Comparison of ENCODE assay signal across 31 mouse cellular contexts in genomic region chr6:55159256-55159655, GRCm38 (mm10). TPM values are rescaled to one million over a fixed set of nuclear protein-coding genes. Genes with fewer than 3 reads are reported as not detected.
DNase-seq lines count a peak whose midpoint lies in the region; ATAC-seq and TF ChIP-seq lines count a peak whose summit lies in the region.
"Had no signal": no experiment of that assay in that cellular context is flagged by ENCODE, and none has a peak within 500 bp of the region (broad histone marks: within the 10 kb centered on the region; RNA-seq: fewer than 3 reads in every experiment).

No protein-coding gene starts in this region.

- H3K9me3 ChIP-seq in midbrain, embryonic 15.5 days, result no peaks in the 10 kb centered on the region
- H3K9me3 ChIP-seq in midbrain, embryonic 11.5 days (ENCODE audit: control insufficient read depth, low read length), result no peaks in the 10 kb centered on the region
- no peaks in the 10 kb centered on the region for H3K9me3 ChIP-seq in midbrain, postnatal 0 days (ENCODE audit: low read length)
- H3K9me3 ChIP-seq: forebrain, embryonic 10.5 days; forebrain, embryonic 13.5 days; G1E; hindbrain, embryonic 12.5 days had no signal

- no peaks in the 10 kb centered on the region for H3K27me3 ChIP-seq in midbrain, embryonic 15.5 days (replicated peaks)
- H3K27me3 ChIP-seq in midbrain, embryonic 11.5 days (ENCODE audit: control insufficient read depth, insufficient read depth, low read length), result no peaks in the 10 kb centered on the region
- no peaks in the 10 kb centered on the region for H3K27me3 ChIP-seq in midbrain, postnatal 0 days (ENCODE audit: insufficient read depth, low read length)
- H3K27me3 ChIP-seq: forebrain, embryonic 13.5 days; Patski had no signal

- DNase-seq in left cerebral cortex, postnatal 4 days, result peak; percentile 22
- DNase-seq in left cerebral cortex, adult 11 months (ENCODE audit: low spot score), result no peak
- DNase-seq in midbrain, embryonic 11.5 days (ENCODE audit: low spot score, missing footprints), result no peak
- peak; percentile 84 for DNase-seq in R1 (ENCODE audit: low read depth, low spot score)
- DNase-seq in midbrain, postnatal 0 days (ENCODE audit: low spot score), result peak; percentile 15
- DNase-seq in kidney, postnatal 4 days, result no peak
- no peak for DNase-seq in layer of hippocampus, adult 8-10 months (ENCODE audit: low spot score in 2 of 2)
- DNase-seq: adrenal gland, adult 8-10 months; adrenal gland, postnatal 25 days; B cell, adult 2 months; cerebellum, adult 18-20 months; cerebellum, adult 9-10 months; gastrocnemius, adult 2 months; gastrocnemius, postnatal 14 days; heart, adult 11 months had no signal

- intact Hi-C loops in left cerebral cortex, postnatal 4 days (cut with DNase I), result no loop called here

- H3K9ac ChIP-seq in midbrain, embryonic 15.5 days, result no peak overlapping the region
- no peak overlapping the region for H3K9ac ChIP-seq in midbrain, embryonic 11.5 days (ENCODE audit: low read length)
- no peak overlapping the region for H3K9ac ChIP-seq in midbrain, postnatal 0 days (replicated peaks; ENCODE audit: low read length, poor library complexity, severe bottlenecking)
- H3K9ac ChIP-seq: forebrain, embryonic 13.5 days; hindbrain, embryonic 12.5 days had no signal

- H3K4me3 ChIP-seq in midbrain, embryonic 15.5 days, result no peak overlapping the region
- H3K4me3 ChIP-seq in midbrain, embryonic 11.5 days (ENCODE audit: low read depth, low read length), result no peak overlapping the region
- H3K4me3 ChIP-seq in midbrain, postnatal 0 days (ENCODE audit: low read depth, low read length), result no peak overlapping the region
- H3K4me3 ChIP-seq: forebrain, embryonic 10.5 days; forebrain, embryonic 13.5 days; gastrocnemius, adult 2 months; hindbrain, embryonic 12.5 days had no signal

- no peak for TF ChIP-seq CTCF in midbrain, postnatal 0 days (IDR thresholded peaks at IDR 0.05)

- WGBS in midbrain, embryonic 15.5 days, result 60% methylated on average over 1 of the region's 1 CpGs
- WGBS in midbrain, embryonic 11.5 days, result 45% methylated on average over 1 of the region's 1 CpGs
- 64% methylated on average over 1 of the region's 1 CpGs for WGBS in midbrain, postnatal 0 days

- ATAC-seq in midbrain, embryonic 15.5 days (replicated peaks), result peak; percentile 60; the same call in 1 of the 2 replicates
- ATAC-seq in midbrain, embryonic 11.5 days (ENCODE audit: low FRiP score), result no peak
- ATAC-seq in midbrain, postnatal 0 days (ENCODE audit: low FRiP score), result no peak
- ATAC-seq: activated CD4-positive, CD25-positive, alpha-beta regulatory T cell, adult 4 months; forebrain, embryonic 13.5 days; forebrain, embryonic 16.5 days; hindbrain, embryonic 16.5 days; inflammation-experienced regulatory T-cells, adult 6 months; Patski had no signal

- no peaks in the 10 kb centered on the region for H3K36me3 ChIP-seq in midbrain, embryonic 15.5 days (replicated peaks)
- no peaks in the 10 kb centered on the region for H3K36me3 ChIP-seq in midbrain, embryonic 11.5 days (ENCODE audit: control insufficient read depth, insufficient read depth, low read length)
- H3K36me3 ChIP-seq in midbrain, postnatal 0 days (ENCODE audit: insufficient read depth, low read length), result no peaks in the 10 kb centered on the region
- H3K36me3 ChIP-seq: forebrain, embryonic 10.5 days; G1E; hindbrain, embryonic 12.5 days had no signal

- H3K4me1 ChIP-seq in midbrain, embryonic 15.5 days, result no peaks in the 10 kb centered on the region
- H3K4me1 ChIP-seq in midbrain, embryonic 11.5 days (ENCODE audit: control insufficient read depth, insufficient read depth, low read length), result no peaks in the 10 kb centered on the region
- no peaks in the 10 kb centered on the region for H3K4me1 ChIP-seq in midbrain, postnatal 0 days (ENCODE audit: insufficient read depth, low read length)
- H3K4me1 ChIP-seq: forebrain, embryonic 10.5 days; hindbrain, embryonic 12.5 days had no signal

- no peak overlapping the region for H3K27ac ChIP-seq in midbrain, embryonic 15.5 days
- H3K27ac ChIP-seq in midbrain, embryonic 11.5 days (ENCODE audit: low read depth, low read length), result no peak overlapping the region
- 0 out of 2 replicates have a peak overlapping the region, but pooled peaks have one; percentile 18 for H3K27ac ChIP-seq in midbrain, postnatal 0 days (ENCODE audit: low read depth, low read length)
- H3K27ac ChIP-seq: forebrain, embryonic 10.5 days; forebrain, embryonic 13.5 days; gastrocnemius, adult 2 months; hindbrain, embryonic 12.5 days had no signal

- H3K4me2 ChIP-seq in midbrain, embryonic 15.5 days, result no peak overlapping the region
- H3K4me2 ChIP-seq in midbrain, embryonic 11.5 days, result no peak overlapping the region
- H3K4me2 ChIP-seq in midbrain, postnatal 0 days (ENCODE audit: low read depth, low read length, poor library complexity, severe bottlenecking), result no peak overlapping the region
- H3K4me2 ChIP-seq: forebrain, embryonic 13.5 days; heart, embryonic 11.5 days; hindbrain, embryonic 12.5 days had no signal

RNA-seq across cellular contexts. Expression of gene Inmt, which starts 15.6 kb away (rescaled TPM):
- not detected for total RNA-seq in left cerebral cortex, postnatal 4 days (2021)
- not detected in 2 replicates for polyA plus RNA-seq in midbrain, embryonic 15.5 days (2015; fragmentation: Nextera tagmentation; extraction: Ambion mirVana)
- polyA plus RNA-seq in midbrain, embryonic 11.5 days (2014; fragmentation: Nextera tagmentation; extraction: Ambion mirVana), result 0.16 and 0.40 TPM in 2 replicates
- not detected in 2 replicates for total RNA-seq in midbrain, postnatal 0 days (2014; rRNA removed)
- not detected in 2 replicates for polyA plus RNA-seq in midbrain, postnatal 0 days (2015; fragmentation: Nextera tagmentation; extraction: Ambion mirVana)
- 1 to 10 TPM; 1.2 to 6.0 (median 3.1) TPM for total RNA-seq in layer of hippocampus, adult 8-10 months (2022)
- total RNA-seq: CH12.LX; G1E; gastrocnemius, postnatal 4 days; hematopoietic stem cell, adult 5-6 weeks had no signal
- polyA plus RNA-seq: activated CD4-positive, CD25-positive, alpha-beta regulatory T cell, adult 4 months; forebrain, embryonic 13.5 days; forebrain, embryonic 16.5 days; G1E; heart, embryonic 11.5 days; heart, postnatal 0 days; hindbrain, embryonic 12.5 days; hindbrain, embryonic 16.5 days; inflammation-experienced regulatory T-cells, adult 6 months had no signal

RNA-seq across cellular contexts. Expression of gene Crhr2, which starts 26.4 kb away (rescaled TPM):
- total RNA-seq in left cerebral cortex, postnatal 4 days (2021), result 1 to 10 TPM; 1.3 to 1.7 TPM
- 1.3 and 2.2 TPM in 2 replicates for polyA plus RNA-seq in midbrain, embryonic 15.5 days (2015; fragmentation: Nextera tagmentation; extraction: Ambion mirVana)
- polyA plus RNA-seq in midbrain, embryonic 11.5 days (2014; fragmentation: Nextera tagmentation; extraction: Ambion mirVana), result 0.22 and 0.50 TPM in 2 replicates
- 1.8 and 3.0 TPM in 2 replicates for total RNA-seq in midbrain, postnatal 0 days (2014; rRNA removed)
- polyA plus RNA-seq in midbrain, postnatal 0 days (2015; fragmentation: Nextera tagmentation; extraction: Ambion mirVana), result 2.0 TPM in 2 replicates
- total RNA-seq in layer of hippocampus, adult 8-10 months (2022), result 1 to 10 TPM; 4.0 to 5.9 (median 5.3) TPM
- total RNA-seq: adrenal gland, postnatal 25 days; CH12.LX; hematopoietic stem cell, adult 5-6 weeks had no signal
- polyA plus RNA-seq: activated CD4-positive, CD25-positive, alpha-beta regulatory T cell, adult 4 months; embryonic facial prominence, embryonic 11.5 days; G1E; inflammation-experienced regulatory T-cells, adult 6 months; Patski had no signal

RNA-seq across cellular contexts. Expression of gene Mindy4, which starts 43.9 kb away (rescaled TPM):
- total RNA-seq in left cerebral cortex, postnatal 4 days (2021), result 10 to 100 TPM; 13.4 to 14.6 TPM
- 11.4 and 13.9 TPM in 2 replicates for polyA plus RNA-seq in midbrain, embryonic 15.5 days (2015; fragmentation: Nextera tagmentation; extraction: Ambion mirVana)
- polyA plus RNA-seq in midbrain, embryonic 11.5 days (2014; fragmentation: Nextera tagmentation; extraction: Ambion mirVana), result 20.0 and 24.2 TPM in 2 replicates
- total RNA-seq in midbrain, postnatal 0 days (2014; rRNA removed), result 8.8 and 10.9 TPM in 2 replicates
- 9.6 and 10.0 TPM in 2 replicates for polyA plus RNA-seq in midbrain, postnatal 0 days (2015; fragmentation: Nextera tagmentation; extraction: Ambion mirVana)
- total RNA-seq in layer of hippocampus, adult 8-10 months (2022), result 10 to 100 TPM; 11.9 to 13.8 (median 12.8) TPM
- total RNA-seq: CH12.LX had no signal
- polyA plus RNA-seq: G1E; inflammation-experienced regulatory T-cells, adult 6 months had no signal

Comparison
In these comparisons a context has a peak if more than half of its experiments do, and no peak if none do; other contexts are left out.
1. DNase-seq: peak in left cerebral cortex, postnatal 4 days (single experiment), R1 (single experiment) and midbrain, postnatal 0 days (single experiment); none in left cerebral cortex, adult 11 months (single experiment), midbrain, embryonic 11.5 days (single experiment), kidney, postnatal 4 days (0 of 2) and layer of hippocampus, adult 8-10 months (0 of 2).